Mouse (Mus musculus) cerebellum, postnatal 4 days (tissue): ENCODE results near the gene Celf2.
"Not testable (repeated sequence)": the region's sequence is repeated elsewhere in the genome, so short reads cannot be mapped to it uniquely, and the experiment has no call there.

ENCODE experiments used
- DNase-seq, 2 experiments: peaks; one replicate each; pipeline ENCODE4 v3.0.0; 2022; ENCODE audit warnings: low spot score in 2 of 2, mixed read lengths in 1 of 2

The Celf2 gene

DNA sequence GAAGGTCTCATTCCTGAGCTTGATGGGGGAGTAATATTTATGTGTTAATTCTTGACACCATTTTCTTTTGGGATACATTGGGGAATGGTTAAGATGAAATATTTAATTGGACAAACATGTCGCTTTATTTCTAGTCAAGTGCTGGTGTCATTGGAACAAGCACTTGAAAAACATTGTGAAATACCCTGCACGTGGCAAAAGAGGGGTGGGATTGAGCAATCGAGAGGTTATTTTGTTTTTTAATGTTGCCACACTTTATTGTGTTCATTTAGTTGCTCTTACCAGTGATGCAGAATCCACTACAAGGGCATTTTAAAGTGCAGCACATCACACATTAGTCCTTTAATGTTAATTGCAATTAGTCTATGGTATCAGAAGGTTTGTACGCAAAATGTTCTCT is 242.2 kb downstream of the Celf2 start:
- no peak for DNase-seq

- DNase-seq, result not testable (repeated sequence)
Observed at GRCm38 (mm10) chr2:7262668-7263067, 246.7 kb downstream of the Celf2 start.

- DNase-seq, result no peak
Observed at GRCm38 (mm10) chr2:7260186-7260585, 249.2 kb downstream of the Celf2 start.

DNA sequence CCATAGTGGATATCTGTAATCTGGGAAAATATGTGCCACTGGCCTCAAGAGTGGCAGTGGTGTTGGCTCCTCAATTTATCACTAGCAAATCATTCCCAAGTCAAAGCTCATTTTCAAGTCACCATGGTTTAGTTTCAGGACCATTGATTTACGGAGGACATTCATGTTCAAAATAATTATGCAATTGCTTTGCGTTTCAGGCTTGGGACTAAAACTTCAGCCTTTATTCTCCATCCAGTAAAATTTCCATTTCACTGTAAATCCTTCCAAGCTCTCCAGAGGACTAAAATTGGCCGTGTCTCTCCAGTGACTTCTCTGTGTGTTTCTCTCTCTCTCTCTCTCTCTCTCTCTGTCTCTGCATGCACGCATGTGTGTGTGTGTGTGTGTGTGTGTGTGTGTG is 249.7 kb downstream of the Celf2 start:
- DNase-seq, result no peak

DNA sequence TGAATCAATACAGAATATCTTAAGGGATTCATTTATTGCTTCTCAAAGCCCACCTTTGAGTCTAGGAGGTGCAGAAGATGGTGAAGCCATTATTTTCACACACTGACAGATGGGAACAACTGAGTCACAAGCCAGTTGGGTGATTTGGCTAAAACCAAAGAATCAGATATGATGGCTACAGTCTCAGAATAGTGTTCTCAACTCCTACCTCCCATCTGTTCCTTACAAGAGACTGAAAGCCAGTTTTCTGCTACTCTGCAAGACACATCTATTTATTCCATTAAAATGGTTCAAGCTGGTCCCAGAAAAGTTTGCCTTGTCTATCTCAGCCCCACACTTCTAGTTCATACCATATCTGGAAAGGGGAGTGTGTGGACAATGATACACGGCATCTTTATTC is 253.3 kb downstream of the Celf2 start:
- DNase-seq, result no peak

GRCm38 (mm10) chr2:7255386-7255785 is 254.0 kb downstream of the Celf2 start:
- DNase-seq, result no peak

GRCm38 (mm10) chr2:7250314-7250713 is 259.0 kb downstream of the Celf2 start:
- DNase-seq, result no peak

- DNase-seq, result no peak
Observed at GRCm38 (mm10) chr2:7249002-7249401, 260.4 kb downstream of the Celf2 start.

DNA sequence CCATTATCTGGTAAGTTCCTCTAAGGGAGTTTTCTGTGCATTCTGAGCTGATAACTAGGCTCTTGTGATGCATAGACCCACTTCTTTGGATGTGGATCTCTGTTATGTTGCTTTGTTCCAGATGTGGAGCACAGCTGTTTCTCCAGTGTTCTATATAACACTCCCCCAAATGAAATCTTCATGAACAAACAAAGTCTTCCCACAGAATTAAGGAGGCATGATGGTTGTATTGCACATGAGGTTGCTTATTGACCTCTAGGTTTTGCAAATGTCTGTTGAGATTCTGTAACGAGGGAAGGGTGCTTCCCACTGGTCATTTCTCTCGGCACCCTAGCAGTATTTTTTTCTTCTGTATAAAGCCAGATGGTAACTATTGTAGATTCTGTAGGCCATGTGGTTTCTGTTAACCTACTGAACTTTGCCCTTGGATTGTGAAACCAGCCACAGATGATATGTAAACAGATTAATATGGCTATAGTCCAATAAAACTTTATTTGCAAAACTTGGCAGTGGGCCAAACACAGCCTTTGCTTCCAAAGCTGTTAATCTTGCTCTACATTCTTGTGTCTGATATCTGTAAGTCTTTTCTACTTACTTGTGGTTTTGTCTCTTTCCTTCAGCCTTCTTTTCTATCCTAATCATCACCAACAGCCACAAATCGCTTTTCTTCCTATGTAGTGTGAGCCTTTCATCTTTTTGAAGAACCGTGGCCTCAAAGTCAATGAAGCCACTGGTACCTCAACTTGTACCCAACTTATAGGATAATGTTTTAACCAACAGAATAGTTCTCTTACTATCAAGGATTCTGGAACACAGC is 263.2 kb downstream of the Celf2 start:
- DNase-seq, result no peak

DNA sequence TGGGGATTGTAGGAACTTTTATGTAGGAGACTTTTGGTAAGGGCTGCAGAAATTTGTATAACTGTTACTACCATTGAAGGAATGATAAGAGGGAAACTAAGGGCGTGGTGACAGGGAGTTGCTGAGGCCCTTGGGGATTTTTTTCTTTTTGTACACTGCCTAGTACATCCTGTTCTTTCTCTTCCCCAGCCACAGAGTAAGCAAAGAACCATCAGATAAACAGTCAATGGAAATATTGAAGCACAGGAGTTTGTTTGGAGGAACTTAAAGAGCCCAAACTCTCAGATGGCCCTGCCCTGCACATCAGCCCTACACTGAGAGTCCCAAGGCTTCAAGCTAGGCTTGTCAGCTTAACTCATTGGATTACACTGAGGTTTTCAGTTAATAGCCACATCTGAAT is 267.2 kb downstream of the Celf2 start:
- DNase-seq, result no peak

DNA sequence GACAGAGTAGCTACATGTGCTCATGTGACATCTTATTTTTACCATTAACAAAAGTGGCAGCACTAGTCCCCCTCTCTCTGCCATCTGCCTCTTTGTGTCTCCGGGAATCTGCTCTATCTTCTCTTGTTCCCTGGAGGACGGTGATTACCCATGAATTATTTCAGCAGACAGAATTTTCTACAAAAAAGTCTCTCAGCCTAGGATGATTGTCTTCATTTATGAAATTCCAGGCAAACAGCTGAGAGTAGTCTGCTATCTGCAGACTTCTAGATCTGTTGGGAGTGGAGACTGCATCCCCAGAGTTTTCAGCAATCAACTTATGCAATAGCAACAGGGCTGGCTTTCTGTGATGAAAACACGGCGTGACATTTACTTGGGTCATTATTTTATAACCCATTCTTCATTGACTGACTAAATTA is 267.8 kb downstream of the Celf2 start:
- DNase-seq, result no peak

GRCm38 (mm10) chr2:7237283-7237682 is 272.1 kb downstream of the Celf2 start:
- DNase-seq, result no peak

DNA sequence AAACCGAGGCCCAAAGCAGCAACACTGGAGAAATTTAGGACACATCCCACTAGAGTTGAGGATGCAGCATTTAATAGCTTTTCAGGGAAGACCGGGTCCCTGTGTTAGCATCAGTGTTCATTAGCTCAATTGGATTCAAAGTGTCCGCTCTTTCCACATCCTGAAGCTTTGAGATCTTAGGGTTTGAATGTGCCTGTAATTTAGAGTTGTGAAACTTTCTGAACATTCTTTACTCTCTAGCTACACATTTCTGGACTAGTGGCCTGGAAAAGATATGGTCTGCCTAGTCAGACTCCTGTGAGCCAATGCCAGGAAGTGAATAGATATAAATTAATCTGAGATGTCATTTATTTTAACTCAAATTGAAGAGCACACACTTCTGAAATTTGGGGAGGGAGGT is 272.9 kb downstream of the Celf2 start:
- no peak for DNase-seq

- DNase-seq, result no peak
Observed at GRCm38 (mm10) chr2:7235059-7235741, 274.2 kb downstream of the Celf2 start.

- no peak for DNase-seq
Observed at GRCm38 (mm10) chr2:7234587-7234986, 274.8 kb downstream of the Celf2 start.

DNA sequence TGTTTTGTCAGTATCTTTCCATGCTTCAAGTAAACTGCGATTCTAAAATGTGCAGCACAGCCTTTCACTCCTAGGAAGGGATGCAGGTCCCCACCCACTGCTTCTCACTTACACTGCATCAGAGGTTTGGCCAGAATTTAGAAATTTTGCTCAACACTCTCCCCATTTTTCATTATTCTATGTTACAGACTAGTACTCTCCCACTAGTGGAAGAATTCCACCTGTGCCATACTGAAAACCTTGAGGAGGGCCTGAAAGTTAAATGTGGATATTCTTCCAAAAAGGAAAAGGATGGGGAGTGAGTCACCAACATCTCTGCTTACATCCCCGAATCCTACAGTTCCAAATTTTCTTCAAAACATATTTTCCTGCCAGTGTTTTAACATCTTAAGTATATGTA is 276.0 kb downstream of the Celf2 start:
- no peak for DNase-seq

DNA sequence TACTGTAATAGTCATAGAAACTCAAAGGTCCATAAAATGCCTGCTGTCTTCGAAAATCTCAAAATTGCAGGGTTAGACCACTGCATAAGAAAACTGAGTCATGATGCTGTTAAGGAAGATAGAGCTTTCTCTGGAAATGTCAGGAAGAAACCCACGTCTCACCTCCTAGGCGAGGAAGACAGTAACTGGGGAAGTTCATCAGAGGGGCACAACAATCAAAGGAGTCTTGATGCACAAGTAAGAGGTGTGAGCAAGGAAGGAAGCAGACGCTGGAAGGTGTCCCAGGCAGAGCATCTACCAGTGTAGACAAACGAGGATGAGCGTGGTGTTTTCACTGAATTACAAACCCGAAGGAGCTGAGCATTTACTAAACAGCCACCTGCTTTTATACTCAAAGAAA is 282.6 kb downstream of the Celf2 start:
- no peak for DNase-seq

DNA sequence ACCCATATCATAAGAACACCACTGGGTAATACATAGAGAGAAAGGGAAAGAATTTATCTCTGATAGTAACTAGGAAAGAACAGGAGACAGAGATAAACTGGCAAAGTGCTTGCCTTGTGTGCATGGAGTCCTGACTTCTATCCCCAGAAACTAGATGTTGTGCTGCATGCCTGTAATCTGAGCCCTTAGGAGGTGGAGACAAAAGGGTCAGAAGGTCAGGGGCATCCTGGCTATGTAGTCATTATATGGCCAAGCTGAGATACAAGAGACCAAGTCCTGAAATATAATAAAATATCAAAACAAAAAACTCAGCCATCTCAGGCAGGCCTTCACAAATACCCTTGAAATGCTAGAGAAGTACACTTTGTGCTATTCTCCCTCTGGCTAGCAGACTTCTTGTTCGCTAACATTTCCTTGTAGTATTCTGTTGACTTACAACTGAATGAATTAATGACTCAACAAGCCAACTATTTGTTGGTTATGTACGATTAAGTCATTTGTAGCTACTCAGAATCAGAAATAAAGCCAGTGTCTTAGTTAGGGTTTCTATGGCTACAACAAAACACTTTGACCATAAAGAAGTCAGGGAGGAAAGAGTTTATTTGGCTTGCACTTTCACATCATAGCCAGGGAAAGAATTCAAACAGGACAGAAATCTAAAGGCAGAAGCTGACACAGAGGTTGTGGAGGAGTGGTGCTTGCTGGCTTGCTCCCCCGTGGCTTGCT is 284.9 kb downstream of the Celf2 start:
- DNase-seq, result no peak

DNA sequence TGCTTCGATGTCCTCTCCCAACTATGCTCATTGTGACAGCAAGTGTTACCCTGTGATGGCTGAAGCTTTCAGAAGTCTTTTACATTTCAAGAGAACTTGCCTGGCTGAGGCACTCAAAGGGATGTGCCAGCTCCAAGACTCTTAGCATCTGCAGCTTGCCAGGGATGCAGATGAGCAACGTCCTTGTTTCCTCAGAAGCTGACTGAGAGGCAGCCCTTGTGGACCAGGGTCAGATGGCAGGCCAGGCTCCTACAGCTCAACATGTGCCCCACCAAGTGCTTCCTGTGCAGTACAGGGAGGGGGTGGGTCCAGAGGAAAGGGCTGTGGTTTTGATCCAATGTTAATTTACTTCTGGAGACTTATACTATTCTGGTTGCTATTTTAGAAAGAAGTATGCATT is 285.8 kb downstream of the Celf2 start:
- no peak for DNase-seq

GRCm38 (mm10) chr2:7222886-7223285 is 286.5 kb downstream of the Celf2 start:
- DNase-seq, result no peak

- DNase-seq, result no peak
Observed at GRCm38 (mm10) chr2:7221856-7222255, 287.5 kb downstream of the Celf2 start.

- no peak for DNase-seq
Observed at GRCm38 (mm10) chr2:7218101-7218500, 291.3 kb downstream of the Celf2 start.
